Mouse (Mus musculus) liver, embryonic 11.5 days (tissue): ENCODE results near the gene Rpl11. TPM values are rescaled to one million over a fixed set of nuclear protein-coding genes. Genes with fewer than 3 reads are reported as not detected.
"Not testable (repeated sequence)": the region's sequence is repeated elsewhere in the genome, so short reads cannot be mapped to it uniquely, and the experiment has no call there.

Experiments used
- ATAC-seq: fragments of 200-750 bp; cut with Nextera tagmentation; replicated peaks from 2 replicates; pipeline ENCODE4 v1.8.0; 2017; ENCODE audit warnings: moderate number of reproducible peaks, mild to moderate bottlenecking, moderate TSS enrichment, moderate library complexity; ENCODE audit not compliant: low FRiP score
- DNase-seq: peaks from one replicate; pipeline ENCODE4 v3.0.0-alpha.2; 2017; ENCODE audit warnings: low spot score
- H3K27ac ChIP-seq: fragments of 300-500 bp; sonication (generic); 2 replicates; pipeline ENCODE4 v1.5.1; 2014; ENCODE audit warnings: mild to moderate bottlenecking, low read depth, low read length, control low read depth
- H3K27me3 ChIP-seq: fragments of 300-500 bp; sonication (generic); replicated peaks from 2 replicates; pipeline ENCODE4 v1.6.1; 2014; ENCODE audit warnings: low read length, mixed read lengths; ENCODE audit not compliant: control insufficient read depth, insufficient read depth
- H3K36me3 ChIP-seq: fragments of 300-500 bp; sonication (generic); 2 replicates; pipeline ENCODE4 v1.6.1; 2014; ENCODE audit warnings: mild to moderate bottlenecking, low read length, moderate library complexity, mixed read lengths; ENCODE audit not compliant: control insufficient read depth, insufficient read depth
- H3K4me1 ChIP-seq: fragments of 300-500 bp; sonication (generic); replicated peaks from 2 replicates; pipeline ENCODE4 v1.6.1; 2014; ENCODE audit warnings: low read length, mixed read lengths; ENCODE audit not compliant: control insufficient read depth, insufficient read depth
- H3K4me2 ChIP-seq: fragments of 300-500 bp; sonication (generic); 2 replicates; pipeline ENCODE4 v1.6.1; 2014; ENCODE audit warnings: mild to moderate bottlenecking, control low read depth, moderate library complexity
- H3K4me3 ChIP-seq: fragments of 300-500 bp; sonication (generic); 2 replicates; pipeline ENCODE4 v1.5.1; 2014; ENCODE audit warnings: low read depth, low read length, control low read depth
- H3K9ac ChIP-seq: fragments of 300-500 bp; sonication (generic); 2 replicates; pipeline ENCODE4 v1.6.1; 2014; ENCODE audit warnings: low read depth, low read length, control low read depth
- H3K9me3 ChIP-seq: fragments of 300-500 bp; sonication (generic); 2 replicates; pipeline ENCODE4 v1.6.1; 2016; ENCODE audit warnings: low read length, inconsistent platforms, mixed read lengths; ENCODE audit not compliant: control insufficient read depth
- WGBS: fragments of 180-500 bp; shearing (Covaris S2); extraction: QIAGEN DNeasy Blood & Tissue Kit; methylation state at CpG from one replicate; pipeline ENCODE4 v1.1.7; 2014; 5-methylcytosine and 5-hydroxymethylcytosine counted together
- polyA plus RNA-seq: library from polyadenylated mRNA; unstranded; fragments of >200 nt; fragmentation: Nextera tagmentation; extraction: Ambion mirVana; gene quantifications from 2 replicates; pipeline ENCODE4 v1.2.1, GENCODE M21; 2014

Rpl11 gene
- polyA plus RNA-seq = 567 and 611 TPM in 2 replicates

DNA sequence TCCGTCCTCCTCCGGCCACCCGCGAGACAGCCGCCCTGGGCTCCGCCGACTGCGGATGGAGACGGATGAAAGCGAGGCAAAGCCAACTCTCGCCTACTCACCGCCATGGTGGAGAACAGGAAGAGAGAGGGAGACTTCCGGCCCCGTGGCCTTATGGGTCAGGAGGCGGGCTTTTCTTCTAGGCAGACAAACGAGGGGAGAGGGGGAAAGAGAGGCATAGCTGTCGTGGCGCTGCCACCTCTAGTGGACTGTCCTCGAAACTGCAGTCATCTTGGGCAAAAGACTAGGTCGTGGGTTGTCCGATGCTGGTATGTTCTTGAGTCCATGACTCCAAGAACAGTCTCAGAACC is at the start of gene Rpl11:
Gene Rpl11, minus strand, starts transcription at position 182 of the 350 bp plus-strand sequence.
- Histone ChIP-seq H3K4me3 (peak within 1 kb of the TSS; percentile 94), H3K36me3 (peaks cover 36% of the 10 kb centered on the region), H3K4me2 (peak within 1 kb of the TSS; percentile 88), H3K27me3 (no peaks in the 10 kb centered on the region), H3K9ac (peak within 1 kb of the TSS; percentile 100), H3K9me3 (no peaks in the 10 kb centered on the region), H3K27ac (peak within 1 kb of the TSS; percentile 93), H3K4me1 (peaks cover 15% of the 10 kb centered on the region)
- WGBS = under 1% methylated on average over 21 of the region's 21 CpGs
- ATAC-seq (peak; percentile 94), DNase-seq (peak; percentile 87)

DNA sequence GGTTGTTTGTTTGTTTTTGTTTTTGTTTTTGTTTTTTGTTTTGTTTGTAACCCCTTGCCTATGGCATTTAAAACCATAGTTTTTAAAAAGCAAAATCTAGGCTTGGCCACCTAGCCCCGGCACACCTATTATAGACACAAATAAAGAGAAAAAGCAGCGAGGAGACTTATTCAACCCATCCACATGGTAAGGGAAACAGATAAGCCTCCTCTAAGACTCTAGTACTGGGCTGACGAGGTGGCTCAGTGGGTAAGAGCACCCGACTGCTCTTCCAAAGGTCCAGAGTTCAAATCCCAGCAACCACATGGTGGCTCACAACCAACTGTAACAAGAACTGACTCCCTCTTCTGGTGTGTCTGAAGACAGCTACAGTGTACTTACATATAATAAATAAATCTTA is 48.5 kb upstream of the Rpl11 start:
- H3K9me3 ChIP-seq, H3K36me3 ChIP-seq, H3K4me2 ChIP-seq, ATAC-seq, H3K4me1 ChIP-seq, DNase-seq, H3K27ac ChIP-seq, H3K9ac ChIP-seq, H3K4me3 ChIP-seq: not testable (repeated sequence)
- peaks cover 13% of the 10 kb centered on the region for H3K27me3 ChIP-seq
- 77% methylated on average over 4 of the region's 4 CpGs for WGBS

DNA sequence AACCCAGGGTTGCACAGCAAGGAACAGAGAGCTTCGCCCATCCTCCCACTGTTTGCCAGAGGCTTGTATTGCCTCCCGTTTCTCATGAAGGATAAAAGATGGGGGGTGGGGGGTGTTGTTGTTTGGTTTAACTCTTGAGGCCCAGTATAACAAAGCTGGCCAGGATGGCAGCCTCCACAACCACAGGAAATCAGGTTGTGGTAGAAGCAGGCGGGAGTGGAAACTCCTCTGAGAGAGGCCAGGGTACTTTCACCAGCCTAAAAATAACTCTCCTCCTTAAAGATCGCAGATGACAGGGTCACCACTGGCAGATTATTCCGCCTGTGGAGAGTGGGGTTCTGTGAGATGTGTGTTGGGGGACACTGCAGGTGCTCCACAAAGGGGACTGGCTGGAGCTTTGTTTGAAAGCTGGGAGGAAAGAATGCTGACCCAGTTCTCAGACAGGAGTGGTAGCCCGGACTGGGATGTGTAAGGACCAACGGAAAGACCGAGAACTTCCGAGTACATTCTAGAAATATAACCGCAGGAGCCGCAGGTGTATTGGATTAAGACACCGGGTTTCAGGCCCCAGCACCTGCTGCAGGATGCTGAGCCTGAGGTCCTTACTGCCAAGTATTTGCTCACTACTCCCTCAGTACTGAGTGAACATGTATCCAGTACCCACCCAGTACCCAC is 47.3 kb upstream of the Rpl11 start:
- H3K9ac ChIP-seq = no peak overlapping the region

DNA sequence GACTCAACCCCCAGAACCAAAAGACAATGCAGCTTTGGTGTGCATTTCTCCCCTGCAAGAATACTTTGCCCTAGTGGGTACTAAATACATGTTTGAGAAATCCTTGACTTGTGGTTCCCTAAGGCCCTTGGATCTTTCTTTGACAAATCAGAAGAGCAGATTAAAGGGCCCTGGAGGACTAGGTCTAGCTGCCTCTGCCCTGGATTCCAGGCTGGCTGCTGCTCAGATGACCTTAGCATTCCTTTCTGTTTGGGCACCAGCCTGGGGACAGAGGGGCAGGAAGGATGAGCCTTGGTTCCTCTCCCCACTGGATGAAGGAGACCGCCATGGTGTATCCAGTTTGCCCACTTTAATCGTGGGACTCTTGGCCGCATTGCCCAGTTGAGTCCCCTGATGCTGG is 45.2 kb upstream of the Rpl11 start:
- Histone ChIP-seq H3K27ac (no peak overlapping the region), H3K36me3 (no peaks in the 10 kb centered on the region), H3K9me3 (no peaks in the 10 kb centered on the region), H3K4me2 (no peak overlapping the region), H3K27me3 (no peaks in the 10 kb centered on the region), H3K9ac (no peak overlapping the region), H3K4me3 (no peak overlapping the region), H3K4me1 (no peaks in the 10 kb centered on the region)
- 89% methylated on average over 3 of the region's 3 CpGs for WGBS
- ATAC-seq = no peak
- no peak for DNase-seq

More for the DNA sequence above, 47.3 kb upstream of the Rpl11 start:
- Histone ChIP-seq H3K4me3 (no peak overlapping the region), H3K27ac (no peak overlapping the region), H3K9me3 (no peaks in the 10 kb centered on the region), H3K27me3 (peaks cover 12% of the 10 kb centered on the region), H3K4me1 (peaks cover 6% of the 10 kb centered on the region), H3K36me3 (no peaks in the 10 kb centered on the region), H3K4me2 (no peak overlapping the region)
- no peak for DNase-seq
- no peak for ATAC-seq
- 55% methylated on average over 12 of the region's 12 CpGs for WGBS

DNA sequence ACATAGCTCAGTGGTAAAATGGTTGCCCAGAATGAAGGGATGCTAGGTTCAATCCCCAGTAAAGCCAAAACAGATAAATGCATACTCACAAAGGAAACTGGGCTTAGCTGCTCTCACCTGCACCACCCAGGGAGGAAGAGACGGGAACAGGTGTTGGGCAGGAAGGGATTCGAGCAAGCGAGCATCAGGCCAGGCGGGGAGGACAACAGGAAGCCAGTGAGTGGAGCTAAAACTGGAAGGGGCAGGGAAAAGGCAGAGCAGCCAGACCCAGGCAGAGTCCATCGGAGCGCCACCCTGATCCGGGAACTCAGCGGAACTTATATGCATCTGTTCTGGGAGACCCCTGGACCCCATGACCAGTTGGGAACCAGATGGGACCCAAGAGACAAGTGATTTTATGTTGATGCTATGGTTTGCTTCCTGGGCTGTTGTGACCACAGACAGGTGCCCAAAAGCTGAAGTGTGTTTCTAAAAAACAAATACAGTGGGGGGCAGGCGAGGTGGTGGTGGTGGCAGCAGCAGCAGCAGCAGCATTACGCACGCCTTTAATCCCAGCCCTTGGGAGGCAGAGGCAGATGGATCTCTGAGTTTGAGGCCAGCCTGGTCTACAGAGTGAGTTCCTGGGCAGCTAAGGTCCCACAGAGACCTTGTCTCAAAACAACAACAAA is 43.4 kb upstream of the Rpl11 start:
- no peaks in the 10 kb centered on the region for H3K27me3 ChIP-seq
- H3K9ac ChIP-seq = no peak overlapping the region
- DNase-seq (no peak), ATAC-seq (no peak)
- H3K4me3 ChIP-seq = no peak overlapping the region
- WGBS = 59% methylated on average over 11 of the region's 11 CpGs
- H3K4me2 ChIP-seq = no peak overlapping the region
- H3K9me3 ChIP-seq = no peaks in the 10 kb centered on the region
- no peaks in the 10 kb centered on the region for H3K36me3 ChIP-seq
- H3K4me1 ChIP-seq = no peaks in the 10 kb centered on the region
- H3K27ac ChIP-seq = no peak overlapping the region

DNA sequence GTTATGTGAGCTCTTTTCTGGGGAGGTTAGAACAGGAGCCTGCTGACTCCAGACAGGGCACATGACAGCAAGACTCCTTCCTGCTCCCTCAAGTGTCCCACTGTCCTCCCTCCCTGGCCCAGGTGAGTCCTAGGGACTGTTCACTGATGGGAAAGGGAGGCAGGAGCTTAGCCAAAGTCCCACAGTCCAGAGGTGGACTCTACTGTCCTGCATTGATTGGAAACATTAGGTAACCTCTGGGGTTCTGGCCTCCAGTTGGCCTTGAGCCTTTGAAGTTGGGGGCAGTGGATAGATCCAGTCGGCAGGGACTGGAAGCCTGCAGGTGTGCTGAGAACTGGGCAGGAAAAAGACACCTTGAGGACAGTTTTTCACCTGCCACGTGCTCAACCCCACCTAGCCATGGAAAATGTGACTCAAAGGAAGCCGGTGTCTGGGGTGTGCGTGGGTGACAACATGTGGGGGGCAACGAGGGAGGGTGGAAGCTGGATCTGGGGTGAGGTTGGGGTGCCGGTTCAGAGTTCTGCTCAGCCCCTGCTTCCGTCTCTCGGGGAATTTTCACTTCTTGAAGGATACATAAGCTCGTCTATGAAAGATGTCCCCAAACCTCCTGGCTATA is 42.4 kb upstream of the Rpl11 start:
- Histone ChIP-seq H3K36me3 (no peaks in the 10 kb centered on the region), H3K27ac (no peak overlapping the region), H3K9me3 (no peaks in the 10 kb centered on the region), H3K4me3 (no peak overlapping the region), H3K27me3 (no peaks in the 10 kb centered on the region), H3K4me2 (no peak overlapping the region), H3K4me1 (no peaks in the 10 kb centered on the region), H3K9ac (no peak overlapping the region)
- ATAC-seq (no peak), DNase-seq (no peak)
- 69% methylated on average over 9 of the region's 9 CpGs for WGBS

DNA sequence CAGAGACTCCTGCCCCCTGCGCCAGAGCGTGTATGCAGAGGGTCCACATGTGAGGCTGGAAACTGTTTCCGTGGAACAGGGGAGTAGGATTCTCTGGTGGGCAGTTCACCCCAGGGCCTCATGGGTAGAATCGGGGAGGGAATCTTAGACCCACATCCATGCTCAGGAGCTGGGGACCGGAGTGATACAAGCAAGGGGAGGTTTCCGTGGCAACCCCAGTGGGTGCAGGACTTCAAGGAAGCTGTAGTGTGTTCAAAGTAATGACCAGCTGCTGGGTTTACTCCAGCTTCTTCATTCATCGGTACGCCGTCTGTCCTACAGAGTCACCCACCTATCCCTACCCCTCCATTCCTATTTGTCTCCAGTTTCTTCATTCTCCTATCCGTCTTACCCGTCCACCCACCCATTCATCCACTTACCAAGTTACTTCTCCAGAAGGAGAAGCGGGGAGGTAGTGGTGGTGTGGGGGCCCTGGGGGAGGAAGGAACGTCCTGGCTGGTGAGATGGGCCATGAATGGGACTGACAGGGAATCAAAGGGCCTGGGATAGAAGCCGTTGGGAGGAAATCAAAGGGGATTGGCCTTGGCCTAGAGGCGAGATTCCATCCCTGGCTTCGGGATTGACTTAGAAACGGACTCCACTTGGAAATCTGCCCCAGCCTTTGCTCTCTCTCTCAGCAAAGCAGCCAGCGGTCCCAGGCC is 41.4 kb upstream of the Rpl11 start:
- Histone ChIP-seq H3K4me1 (no peaks in the 10 kb centered on the region), H3K27me3 (no peaks in the 10 kb centered on the region), H3K9ac (no peak overlapping the region), H3K4me3 (no peak overlapping the region), H3K27ac (no peak overlapping the region), H3K36me3 (no peaks in the 10 kb centered on the region), H3K9me3 (no peaks in the 10 kb centered on the region), H3K4me2 (no peak overlapping the region)
- no peak for ATAC-seq
- no peak for DNase-seq
- 84% methylated on average over 18 of the region's 18 CpGs for WGBS

DNA sequence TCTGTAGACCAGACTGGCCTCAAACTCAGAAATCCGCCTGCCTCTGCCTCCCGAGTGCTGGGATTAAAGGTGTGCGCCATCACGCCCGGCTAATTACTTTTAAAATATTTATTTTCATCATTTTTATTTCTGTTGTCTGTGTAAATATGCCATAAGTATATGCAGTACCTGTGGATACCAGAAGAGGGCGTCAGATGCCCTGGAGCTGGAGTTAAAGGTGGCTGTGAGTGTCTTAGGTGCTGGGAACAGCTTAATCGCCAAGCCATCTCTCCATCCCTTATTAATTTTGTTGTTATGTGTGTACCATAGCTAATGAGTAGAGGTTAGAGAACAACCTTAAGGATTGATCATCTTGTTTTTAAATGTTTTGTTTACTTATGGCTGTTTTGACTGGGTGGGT is 39.3 kb upstream of the Rpl11 start:
- H3K9me3 ChIP-seq = no peaks in the 10 kb centered on the region
- no peak overlapping the region for H3K27ac ChIP-seq
- no peaks in the 10 kb centered on the region for H3K4me1 ChIP-seq
- no peaks in the 10 kb centered on the region for H3K36me3 ChIP-seq
- WGBS = 75% methylated on average over 7 of the region's 7 CpGs
- DNase-seq (no peak), ATAC-seq (no peak)
- no peaks in the 10 kb centered on the region for H3K27me3 ChIP-seq
- no peak overlapping the region for H3K4me3 ChIP-seq
- no peak overlapping the region for H3K9ac ChIP-seq
- H3K4me2 ChIP-seq = no peak overlapping the region
